In the genomic region with DNA sequence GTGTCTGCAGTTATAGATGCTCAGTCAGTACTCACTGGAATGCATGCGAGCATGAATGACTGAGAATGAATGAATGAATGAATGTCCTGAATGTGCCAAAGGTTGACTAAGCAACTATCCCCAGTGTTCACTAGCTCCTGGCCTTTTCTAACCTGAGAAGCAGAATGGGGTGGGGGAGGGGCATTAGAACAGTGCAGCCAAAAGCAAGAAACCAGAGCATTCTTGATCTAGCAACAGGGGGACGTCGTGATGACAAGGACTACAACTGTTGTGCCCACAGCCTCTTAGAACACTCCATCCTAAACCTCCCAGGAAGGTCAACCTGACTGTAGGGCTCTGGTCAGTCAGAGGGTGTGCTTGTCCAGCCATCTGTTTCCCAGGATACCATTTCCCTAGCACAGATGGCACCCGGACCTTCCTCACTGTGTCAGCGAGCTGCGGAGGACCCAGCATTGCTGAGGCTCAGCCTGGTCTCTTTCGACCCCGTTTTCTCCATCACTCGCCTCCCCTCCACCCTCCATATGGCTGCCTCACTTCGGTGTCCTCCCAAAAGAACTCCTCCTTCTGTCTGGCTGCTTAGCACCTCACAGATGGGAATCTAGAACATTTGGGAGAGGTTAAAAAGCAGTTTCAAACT, we compare ENCODE assay signal across 14 mouse cellular contexts. TPM values are rescaled to one million over a fixed set of nuclear protein-coding genes. Genes with fewer than 3 reads are reported as not detected.
DNase-seq lines count a peak whose midpoint lies in the region; ATAC-seq lines count a peak whose summit lies in the region.
"Had no signal": no experiment of that assay in that cellular context is flagged by ENCODE, and none has a peak within 500 bp of the region (broad histone marks: within the 10 kb centered on the region; RNA-seq: fewer than 3 reads in every experiment).

No protein-coding gene starts in this region.

- no peaks in the 10 kb centered on the region for H3K27me3 ChIP-seq in kidney, embryonic 16.5 days (ENCODE audit: insufficient read depth, low read length)
- H3K27me3 ChIP-seq: forebrain, embryonic 13.5 days had no signal

- 62% methylated on average over 10 of the region's 10 CpGs for WGBS in kidney, embryonic 16.5 days

- no peaks in the 10 kb centered on the region for H3K36me3 ChIP-seq in kidney, embryonic 16.5 days (ENCODE audit: insufficient read depth, low read length)

- H3K9me3 ChIP-seq in kidney, embryonic 16.5 days (ENCODE audit: low read length) = no peaks in the 10 kb centered on the region

- no peak overlapping the region for H3K4me2 ChIP-seq in kidney, embryonic 16.5 days (replicated peaks; ENCODE audit: low read depth, low read length)
- H3K4me2 ChIP-seq: forebrain, embryonic 13.5 days had no signal

- H3K4me1 ChIP-seq in kidney, embryonic 16.5 days (ENCODE audit: insufficient read depth, low read length) = peaks cover 6% of the 10 kb centered on the region

- no peak overlapping the region for H3K4me3 ChIP-seq in kidney, embryonic 16.5 days (ENCODE audit: low read length)
- H3K4me3 ChIP-seq: forebrain, embryonic 13.5 days; heart, adult 2 months had no signal

- no peak overlapping the region for H3K27ac ChIP-seq in kidney, embryonic 16.5 days (ENCODE audit: low read length)
- H3K27ac ChIP-seq: forebrain, embryonic 13.5 days; heart, adult 2 months; liver, embryonic 14.5 days had no signal

- peak; percentile 12 for DNase-seq in embryo, embryonic 10.5 days (ENCODE audit: low spot score)
- no peak for DNase-seq in embryo, embryonic 11 days
- DNase-seq in layer of hippocampus, adult 9-11 months = peak; percentile 43
- DNase-seq in layer of hippocampus, adult 8-10 months (ENCODE audit: low spot score in 2 of 2) = no peak
- peak; percentile 93 for DNase-seq in cerebellum, adult 8-10 months
- DNase-seq in retina, embryonic 14.5 days (ENCODE audit: low spot score) = peak; percentile 15
- no peak for DNase-seq in spleen, adult 12 weeks (ENCODE audit: low spot score)
- DNase-seq: heart, adult 2 months; heart, postnatal 36 days; lung, postnatal 4 days; thymus, postnatal 14 days had no signal

- no peak overlapping the region for H3K9ac ChIP-seq in kidney, embryonic 16.5 days (replicated peaks; ENCODE audit: low read length)
- H3K9ac ChIP-seq: forebrain, embryonic 13.5 days; liver, embryonic 14.5 days had no signal

- no peak for ATAC-seq in kidney, embryonic 16.5 days (ENCODE audit: low FRiP score, low TSS enrichment)
- ATAC-seq: forebrain, embryonic 13.5 days had no signal

RNA-seq across cellular contexts. Expression of gene Commd9, which starts 21.5 kb away (rescaled TPM):
- 10 to 100 TPM; 34.3 to 44.6 (median 36.6) TPM for total RNA-seq in layer of hippocampus, adult 8-10 months (2022)
- 65.3 and 72.6 TPM in 2 replicates for polyA plus RNA-seq in kidney, embryonic 16.5 days (2015; fragmentation: Nextera tagmentation; extraction: Ambion mirVana)

RNA-seq across cellular contexts. Expression of gene Prr5l, which starts 24.7 kb away (rescaled TPM):
- 10 to 100 TPM; 11.0 to 14.6 (median 13.2) TPM for total RNA-seq in layer of hippocampus, adult 8-10 months (2022)
- polyA plus RNA-seq in kidney, embryonic 16.5 days (2015; fragmentation: Nextera tagmentation; extraction: Ambion mirVana) = 70.8 and 71.6 TPM in 2 replicates

Comparison
In these comparisons a context has a peak if more than half of its experiments do, and no peak if none do; other contexts are left out.
1. DNase-seq: peak in embryo, embryonic 10.5 days (single experiment), layer of hippocampus, adult 9-11 months (single experiment), cerebellum, adult 8-10 months (single experiment) and retina, embryonic 14.5 days (single experiment); none in embryo, embryonic 11 days (single experiment), layer of hippocampus, adult 8-10 months (0 of 2) and spleen, adult 12 weeks (single experiment).